Mouse (Mus musculus) ES-E14 (cell line): ENCODE results near the gene Rtn4.

ENCODE experiments used
- HCFC1 ChIP-seq: IDR thresholded peaks from 2 replicates; pipeline ENCODE4 v1.6.1; 2012; ENCODE audit warnings: low read length, inconsistent platforms, borderline replicate concordance; ENCODE audit not compliant: insufficient read depth
- ZC3H11A ChIP-seq: IDR thresholded peaks from 2 replicates; pipeline ENCODE4 v1.6.1; 2012; ENCODE audit warnings: low read depth, mild to moderate bottlenecking, inconsistent platforms, low read length, borderline replicate concordance

DNA sequence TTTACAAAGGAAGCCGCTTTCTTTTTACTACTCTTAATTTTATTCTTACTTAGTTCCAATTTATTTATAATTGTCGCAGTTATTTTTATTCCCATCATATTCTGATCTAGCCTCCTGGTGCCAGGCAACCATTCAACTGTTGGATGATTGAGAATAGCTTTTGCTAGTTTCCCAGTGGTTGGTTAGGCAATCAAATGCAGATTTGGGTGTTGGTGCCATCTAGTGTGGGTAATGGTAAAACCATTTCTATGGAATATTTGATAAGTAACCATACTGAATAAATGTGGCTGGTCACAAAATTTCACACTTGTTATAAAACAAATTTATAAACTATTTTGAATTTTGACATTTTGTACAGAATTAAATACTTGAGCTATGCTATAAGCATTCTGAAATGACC, 22.0 kb downstream of the Rtn4 start:
- TF ChIP-seq HCFC1, result no peak
- no peak for TF ChIP-seq ZC3H11A
